Mouse (Mus musculus): ENCODE measurements around the gene Stat3. TPM values are rescaled to one million over a fixed set of nuclear protein-coding genes. Genes with fewer than 3 reads are reported as not detected.

Stat3 gene
- polyA plus RNA-seq, 1 experiment from 2014 or later: 82.9 TPM

DNA sequence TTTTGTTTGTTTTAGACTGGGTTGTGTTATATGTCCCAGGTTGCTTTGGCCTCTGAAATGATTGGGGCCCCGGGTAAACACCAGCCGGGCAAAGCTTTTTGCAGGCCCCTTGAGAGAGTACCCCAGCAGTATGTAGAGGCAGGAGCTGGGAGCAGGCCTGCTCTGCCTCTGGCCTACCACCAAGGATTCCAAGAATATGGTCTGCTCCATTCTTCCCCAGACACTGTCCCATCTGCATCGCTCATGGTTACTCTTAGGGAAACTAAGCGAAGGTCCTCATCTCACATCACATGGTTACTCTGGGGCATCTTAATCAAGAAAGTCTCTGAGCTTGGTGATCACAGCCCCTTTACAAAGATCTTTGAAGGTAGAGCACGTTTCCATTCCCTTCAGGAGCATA lies 29.2 kb upstream of the Stat3 start:
- 82% methylated on average over 5 of the region's 5 CpGs for WGBS
- DNase-seq (ENCODE audit: low spot score) (no peak), ATAC-seq (ENCODE audit: low read depth) (no peak)
- Histone ChIP-seq H3K27ac (replicated peaks; ENCODE audit: low read depth, low read length) (no peak overlapping the region), H3K4me1 (ENCODE audit: control insufficient read depth, insufficient read depth, low read length) (peaks cover 15% of the 10 kb centered on the region; the same call in 1 of the 2 replicates), H3K27me3 (replicated peaks; ENCODE audit: control insufficient read depth, insufficient read depth, low read length) (peaks cover 21% of the 10 kb centered on the region), H3K9me3 (ENCODE audit: control insufficient read depth, low read length) (no peaks in the 10 kb centered on the region), H3K4me2 (ENCODE audit: low read depth, low read length) (peak overlapping the region; percentile 83), H3K4me3 (ENCODE audit: low read depth, low read length) (peak overlapping the region; percentile 61), H3K36me3 (ENCODE audit: control insufficient read depth, insufficient read depth, low read length) (no peaks in the 10 kb centered on the region), H3K9ac (ENCODE audit: low read depth, low read length) (peak overlapping the region; percentile 83)

- Histone ChIP-seq H3K4me1 (ENCODE audit: control insufficient read depth, insufficient read depth, low read length) (peaks cover 15% of the 10 kb centered on the region; the same call in 1 of the 2 replicates), H3K4me3 (ENCODE audit: low read depth, low read length) (peak overlapping the region; percentile 61), H3K9ac (ENCODE audit: low read depth, low read length) (peak overlapping the region; percentile 83; the same call in 1 of the 2 replicates), H3K9me3 (ENCODE audit: control insufficient read depth, low read length) (no peaks in the 10 kb centered on the region), H3K4me2 (ENCODE audit: low read depth, low read length) (peak overlapping the region; percentile 83), H3K36me3 (ENCODE audit: control insufficient read depth, insufficient read depth, low read length) (no peaks in the 10 kb centered on the region), H3K27ac (replicated peaks; ENCODE audit: low read depth, low read length) (no peak overlapping the region), H3K27me3 (replicated peaks; ENCODE audit: control insufficient read depth, insufficient read depth, low read length) (peaks cover 16% of the 10 kb centered on the region)
- no peak for ATAC-seq (ENCODE audit: low read depth)
- no peak for DNase-seq (ENCODE audit: low spot score)
- WGBS: 87% methylated on average over 5 of the region's 5 CpGs
These were observed 28.6 kb upstream of the Stat3 start for GRCm38 (mm10) chr11:100967881-100968420.

DNA sequence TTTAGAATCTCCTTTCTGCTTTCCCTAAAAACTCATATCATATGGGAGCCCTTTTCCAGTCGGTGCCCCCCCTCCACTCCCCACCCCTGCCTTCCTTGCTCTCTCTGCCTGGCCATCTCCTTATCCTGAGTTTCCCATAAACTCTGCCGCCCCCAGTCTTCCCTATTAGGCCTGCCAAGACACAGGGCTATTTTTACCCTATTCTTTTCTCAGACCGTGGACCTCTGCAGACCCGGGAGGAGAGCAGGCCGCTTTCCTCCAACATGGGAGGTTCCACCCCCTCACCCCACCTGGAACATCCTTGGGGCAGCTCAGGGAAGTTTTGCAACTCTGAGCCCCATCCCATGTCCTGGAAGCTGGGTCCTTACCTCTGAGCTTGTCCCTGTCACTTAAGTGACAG lies 28.0 kb upstream of the Stat3 start:
- peaks cover 10% of the 10 kb centered on the region for H3K27me3 ChIP-seq (replicated peaks; ENCODE audit: control insufficient read depth, insufficient read depth, low read length)
- H3K36me3 ChIP-seq (ENCODE audit: control insufficient read depth, insufficient read depth, low read length): no peaks in the 10 kb centered on the region
- peak overlapping the region; percentile 83 for H3K4me2 ChIP-seq (ENCODE audit: low read depth, low read length)
- H3K4me1 ChIP-seq (ENCODE audit: control insufficient read depth, insufficient read depth, low read length): peaks cover 20% of the 10 kb centered on the region; the same call in 1 of the 2 replicates
- no peak for ATAC-seq (ENCODE audit: low read depth)
- 60% methylated on average over 5 of the region's 5 CpGs for WGBS
- H3K27ac ChIP-seq (replicated peaks; ENCODE audit: low read depth, low read length): no peak overlapping the region
- peak overlapping the region; percentile 8; the same call in 1 of the 2 replicates for H3K4me3 ChIP-seq (ENCODE audit: low read depth, low read length)
- DNase-seq (ENCODE audit: low spot score): no peak
- H3K9ac ChIP-seq (ENCODE audit: low read depth, low read length): no peak overlapping the region
- H3K9me3 ChIP-seq (ENCODE audit: control insufficient read depth, low read length): no peaks in the 10 kb centered on the region

- ATAC-seq (ENCODE audit: low read depth) (no peak), DNase-seq (ENCODE audit: low spot score) (no peak)
- no peak overlapping the region; the same call in 1 of the 2 replicates for H3K27ac ChIP-seq (replicated peaks; ENCODE audit: low read depth, low read length)
- peaks cover 9% of the 10 kb centered on the region for H3K27me3 ChIP-seq (replicated peaks; ENCODE audit: control insufficient read depth, insufficient read depth, low read length)
- no peaks in the 10 kb centered on the region for H3K9me3 ChIP-seq (ENCODE audit: control insufficient read depth, low read length)
- H3K4me1 ChIP-seq (ENCODE audit: control insufficient read depth, insufficient read depth, low read length): peaks cover 24% of the 10 kb centered on the region; the same call in 1 of the 2 replicates
- H3K4me2 ChIP-seq (ENCODE audit: low read depth, low read length): 0 out of 2 replicates have a peak overlapping the region, but pooled peaks have one; percentile 3
- 0 out of 2 replicates have a peak overlapping the region, but pooled peaks have one; percentile 7 for H3K9ac ChIP-seq (ENCODE audit: low read depth, low read length)
- no peaks in the 10 kb centered on the region for H3K36me3 ChIP-seq (ENCODE audit: control insufficient read depth, insufficient read depth, low read length)
- WGBS: 68% methylated on average over 6 of the region's 6 CpGs
- no peak overlapping the region for H3K4me3 ChIP-seq (ENCODE audit: low read depth, low read length)
These were observed 26.4 kb upstream of the Stat3 start for GRCm38 (mm10) chr11:100965760-100966159.

GRCm38 (mm10) chr11:100964901-100965542 lies 25.7 kb upstream of the Stat3 start:
- ATAC-seq (ENCODE audit: low read depth): no peak
- 77% methylated on average over 6 of the region's 6 CpGs for WGBS

GRCm38 (mm10) chr11:100964180-100964579 lies 24.8 kb upstream of the Stat3 start:
- H3K4me2 ChIP-seq (ENCODE audit: low read depth, low read length): no peak overlapping the region
- WGBS: 78% methylated on average over 7 of the region's 7 CpGs

More at GRCm38 (mm10) chr11:100964901-100965542, 25.7 kb upstream of the Stat3 start:
- Histone ChIP-seq H3K4me1 (ENCODE audit: control insufficient read depth, insufficient read depth, low read length) (peaks cover 29% of the 10 kb centered on the region), H3K27ac (replicated peaks; ENCODE audit: low read depth, low read length) (no peak overlapping the region), H3K9ac (ENCODE audit: low read depth, low read length) (no peak overlapping the region), H3K4me3 (ENCODE audit: low read depth, low read length) (no peak overlapping the region), H3K27me3 (replicated peaks; ENCODE audit: control insufficient read depth, insufficient read depth, low read length) (peaks cover 9% of the 10 kb centered on the region), H3K36me3 (ENCODE audit: control insufficient read depth, insufficient read depth, low read length) (no peaks in the 10 kb centered on the region), H3K4me2 (ENCODE audit: low read depth, low read length) (no peak overlapping the region), H3K9me3 (ENCODE audit: control insufficient read depth, low read length) (no peaks in the 10 kb centered on the region)
- no peak for DNase-seq (ENCODE audit: low spot score)

GRCm38 (mm10) chr11:100963647-100964046 lies 24.3 kb upstream of the Stat3 start:
- Histone ChIP-seq H3K4me1 (ENCODE audit: control insufficient read depth, insufficient read depth, low read length) (peaks cover 39% of the 10 kb centered on the region), H3K4me3 (ENCODE audit: low read depth, low read length) (no peak overlapping the region), H3K27me3 (replicated peaks; ENCODE audit: control insufficient read depth, insufficient read depth, low read length) (peaks cover 12% of the 10 kb centered on the region), H3K27ac (replicated peaks; ENCODE audit: low read depth, low read length) (peak overlapping the region; percentile 36; the same call in 1 of the 2 replicates), H3K9me3 (ENCODE audit: control insufficient read depth, low read length) (no peaks in the 10 kb centered on the region), H3K9ac (ENCODE audit: low read depth, low read length) (0 out of 2 replicates have a peak overlapping the region, but pooled peaks have one; percentile 10), H3K36me3 (ENCODE audit: control insufficient read depth, insufficient read depth, low read length) (peaks cover 6% of the 10 kb centered on the region), H3K4me2 (ENCODE audit: low read depth, low read length) (no peak overlapping the region)
- ATAC-seq (ENCODE audit: low read depth) (no peak), DNase-seq (ENCODE audit: low spot score) (no peak)
- 76% methylated on average over 9 of the region's 9 CpGs for WGBS

More at GRCm38 (mm10) chr11:100964180-100964579, 24.8 kb upstream of the Stat3 start:
- no peak overlapping the region for H3K9ac ChIP-seq (ENCODE audit: low read depth, low read length)
- H3K36me3 ChIP-seq (ENCODE audit: control insufficient read depth, insufficient read depth, low read length): 0 out of 2 replicates have a peak, but pooled peaks cover under 1% of the 10 kb centered on the region
- H3K27ac ChIP-seq (replicated peaks; ENCODE audit: low read depth, low read length): peak overlapping the region; percentile 24; the same call in 1 of the 2 replicates
- DNase-seq (ENCODE audit: low spot score) (no peak), ATAC-seq (ENCODE audit: low read depth) (no peak)
- peaks cover 10% of the 10 kb centered on the region for H3K27me3 ChIP-seq (replicated peaks; ENCODE audit: control insufficient read depth, insufficient read depth, low read length)
- H3K9me3 ChIP-seq (ENCODE audit: control insufficient read depth, low read length): no peaks in the 10 kb centered on the region
- H3K4me1 ChIP-seq (ENCODE audit: control insufficient read depth, insufficient read depth, low read length): peaks cover 35% of the 10 kb centered on the region
- H3K4me3 ChIP-seq (ENCODE audit: low read depth, low read length): no peak overlapping the region

GRCm38 (mm10) chr11:100962371-100962911 lies 23.1 kb upstream of the Stat3 start:
- Histone ChIP-seq H3K27me3 (replicated peaks; ENCODE audit: control insufficient read depth, insufficient read depth, low read length) (peaks cover 20% of the 10 kb centered on the region), H3K4me1 (ENCODE audit: control insufficient read depth, insufficient read depth, low read length) (peaks cover 33% of the 10 kb centered on the region)

More at GRCm38 (mm10) chr11:100962371-100962911, 23.1 kb upstream of the Stat3 start:
- Histone ChIP-seq H3K9ac (ENCODE audit: low read depth, low read length) (no peak overlapping the region), H3K27ac (replicated peaks; ENCODE audit: low read depth, low read length) (peak overlapping the region; percentile 67), H3K4me3 (ENCODE audit: low read depth, low read length) (no peak overlapping the region), H3K9me3 (ENCODE audit: control insufficient read depth, low read length) (no peaks in the 10 kb centered on the region), H3K4me2 (ENCODE audit: low read depth, low read length) (no peak overlapping the region), H3K36me3 (ENCODE audit: control insufficient read depth, insufficient read depth, low read length) (peaks cover 18% of the 10 kb centered on the region)
- peak; percentile 48 for DNase-seq (ENCODE audit: low spot score)
- 57% methylated on average over 9 of the region's 9 CpGs for WGBS
- ATAC-seq (ENCODE audit: low read depth): no peak
